Comparison of ENCODE assay signal across 9 mouse cellular contexts in the genomic region with DNA sequence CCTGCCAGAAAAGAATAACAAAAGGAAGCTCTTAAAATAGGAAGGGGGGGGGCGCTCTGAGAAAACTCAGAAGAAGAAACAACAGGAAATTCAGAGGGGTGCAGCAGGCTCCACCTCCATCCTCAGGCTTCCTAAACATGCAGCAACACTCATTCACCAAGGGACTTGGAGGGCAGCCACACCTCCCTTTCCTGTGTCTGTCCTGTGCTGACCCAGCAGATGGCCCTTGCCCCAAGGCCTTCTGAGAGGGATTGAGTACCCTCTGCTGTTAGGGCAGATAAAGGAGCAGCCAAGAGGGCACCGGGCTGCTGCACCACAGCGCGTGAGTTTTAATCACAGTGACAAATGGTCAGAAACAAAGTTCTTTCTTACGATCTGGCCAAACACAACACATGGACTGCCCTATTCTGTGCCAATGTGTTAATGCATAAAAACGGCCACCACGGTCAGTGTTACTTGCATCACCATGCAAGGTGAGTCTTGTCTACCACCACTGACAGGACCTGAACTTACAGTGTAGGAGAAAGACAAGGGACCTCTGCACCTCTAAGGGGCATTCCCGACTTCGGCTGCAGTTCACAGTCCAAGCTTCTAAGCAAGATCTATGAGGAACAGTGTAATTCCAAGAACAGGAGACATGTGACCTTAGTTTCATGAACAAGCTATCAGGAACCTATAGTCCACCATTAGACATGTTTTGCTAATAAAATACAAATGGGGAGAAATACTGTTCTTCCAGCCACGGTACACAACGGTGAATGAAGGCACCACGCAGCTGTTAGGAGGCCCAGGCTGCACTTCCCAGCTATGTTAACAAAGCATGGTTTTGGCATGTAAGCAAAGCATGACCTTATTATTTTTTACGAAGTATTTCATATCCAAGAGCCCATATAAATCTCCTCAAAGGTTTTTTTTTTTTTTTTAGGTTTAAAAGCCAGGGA.
DNase-seq lines count a peak whose midpoint lies in the region; ATAC-seq and TF ChIP-seq lines count a peak whose summit lies in the region.
"Had no signal": no experiment of that assay in that cellular context is flagged by ENCODE, and none has a peak within 500 bp of the region (broad histone marks: within the 10 kb centered on the region; RNA-seq: fewer than 3 reads in every experiment).

No protein-coding gene starts in this region.

- no peak overlapping the region for H3K9ac ChIP-seq in heart, adult 2 months (ENCODE audit: low read depth, low read length)
- H3K9ac ChIP-seq in limb, embryonic 14.5 days (ENCODE audit: low read depth, low read length, severe bottlenecking): no peak overlapping the region

- H3K9me3 ChIP-seq in heart, embryonic 10.5 days: no peaks in the 10 kb centered on the region
- H3K9me3 ChIP-seq in limb, embryonic 14.5 days (ENCODE audit: control insufficient read depth, low read length): no peaks in the 10 kb centered on the region

- TF ChIP-seq POLR2A in heart, adult 2 months (IDR thresholded peaks at IDR 0.05; ENCODE audit: insufficient read depth, low read depth, low read length): no peak
- no peak for TF ChIP-seq POLR2A in limb, embryonic 14.5 days (IDR thresholded peaks at IDR 0.05; ENCODE audit: borderline replicate concordance, extremely low read depth, insufficient read depth, insufficient read length)

- DNase-seq in heart, adult 2 months: peak; percentile 43 to 50
- DNase-seq in heart, embryonic 10.5 days (ENCODE audit: low spot score): no peak
- peak; percentile 23 to 43 for DNase-seq in heart, postnatal 10 days
- DNase-seq in limb, embryonic 14.5 days (ENCODE audit: low spot score): peak; percentile 52
- no peak for DNase-seq in retina, postnatal 1 day
- no peak for DNase-seq in retina, embryonic 14.5 days (ENCODE audit: low spot score)
- DNase-seq in left cerebral cortex, adult 2 months (ENCODE audit: extremely low spot score in 1 of 2, low spot score in 2 of 2): no peak

- no peaks in the 10 kb centered on the region for H3K27me3 ChIP-seq in heart, adult 2 months (ENCODE audit: control insufficient read depth, insufficient read depth, low read length)
- H3K27me3 ChIP-seq in heart, embryonic 10.5 days (ENCODE audit: insufficient read depth, poor library complexity, severe bottlenecking): no peaks in the 10 kb centered on the region
- no peaks in the 10 kb centered on the region for H3K27me3 ChIP-seq in limb, embryonic 14.5 days (ENCODE audit: control insufficient read depth, insufficient read depth, low read length)
- H3K27me3 ChIP-seq: Patski had no signal

- H3K27ac ChIP-seq in heart, adult 2 months: no peak overlapping the region
- H3K27ac ChIP-seq in heart, embryonic 10.5 days: no peak overlapping the region
- H3K27ac ChIP-seq in limb, embryonic 14.5 days (replicated peaks; ENCODE audit: low read depth, low read length): no peak overlapping the region
- no peak overlapping the region for H3K27ac ChIP-seq in left cerebral cortex, adult 2 months

- 53% methylated on average over 13 of the region's 13 CpGs for WGBS in heart, adult 2 months
- WGBS in heart, embryonic 10.5 days: 74% methylated on average over 13 of the region's 13 CpGs
- WGBS in limb, embryonic 14.5 days: 53% methylated on average over 13 of the region's 13 CpGs

- no peak overlapping the region for H3K4me3 ChIP-seq in heart, adult 2 months
- H3K4me3 ChIP-seq in heart, embryonic 10.5 days: no peak overlapping the region
- no peak overlapping the region for H3K4me3 ChIP-seq in limb, embryonic 14.5 days (replicated peaks; ENCODE audit: low read length)
- no peak overlapping the region for H3K4me3 ChIP-seq in left cerebral cortex, adult 2 months

- intact Hi-C loops in heart, adult 2 months (cut with DNase I): no loop called here
- intact Hi-C loops in heart, postnatal 10 days (cut with DNase I): no loop called here
- intact Hi-C loops in left cerebral cortex, adult 2 months (cut with DNase I): no loop called here

- 0 out of 2 replicates have a peak, but pooled peaks have one; percentile 20 for TF ChIP-seq EP300 in heart, adult 2 months (IDR thresholded peaks at IDR 0.05; ENCODE audit: insufficient read depth, low read depth, low read length)

- no peaks in the 10 kb centered on the region for H3K79me2 ChIP-seq in heart, adult 2 months (replicated peaks; ENCODE audit: control insufficient read depth, insufficient read depth, low read length)

- peak; percentile 40 for TF ChIP-seq CTCF in heart, adult 2 months (IDR thresholded peaks at IDR 0.05)
- no peak for TF ChIP-seq CTCF in left cerebral cortex, adult 2 months (IDR thresholded peaks at IDR 0.05)

- peak; percentile 18; the same call in 1 of the 2 replicates for ATAC-seq in common myeloid progenitor, adult 5-6 weeks (replicated peaks; ENCODE audit: low read depth, poor library complexity, severe bottlenecking)
- no peak; the same call in 1 of the 2 replicates for ATAC-seq in limb, embryonic 14.5 days (ENCODE audit: low FRiP score, low read depth)
- ATAC-seq: Patski had no signal

- H3K4me2 ChIP-seq in limb, embryonic 14.5 days (replicated peaks; ENCODE audit: low read depth, low read length, severe bottlenecking): no peak overlapping the region

- H3K4me1 ChIP-seq in heart, adult 2 months (ENCODE audit: control insufficient read depth, insufficient read depth, low read length): peaks cover 10% of the 10 kb centered on the region
- H3K4me1 ChIP-seq in heart, embryonic 10.5 days: peaks cover 9% of the 10 kb centered on the region
- peaks cover 34% of the 10 kb centered on the region for H3K4me1 ChIP-seq in limb, embryonic 14.5 days (ENCODE audit: control insufficient read depth, insufficient read depth, low read length)

- H3K36me3 ChIP-seq in heart, adult 2 months (ENCODE audit: control insufficient read depth, insufficient read depth, low read length): peaks cover 16% of the 10 kb centered on the region
- no peaks in the 10 kb centered on the region for H3K36me3 ChIP-seq in heart, embryonic 10.5 days
- H3K36me3 ChIP-seq in limb, embryonic 14.5 days (ENCODE audit: control insufficient read depth, insufficient read depth, low read length): no peaks in the 10 kb centered on the region

Comparison
In these comparisons a context has a peak if more than half of its experiments do, and no peak if none do; other contexts are left out.
1. DNase-seq: peak in heart, adult 2 months (2 of 2), heart, postnatal 10 days (2 of 2) and limb, embryonic 14.5 days (single experiment); none in heart, embryonic 10.5 days (single experiment), retina, postnatal 1 day (single experiment), retina, embryonic 14.5 days (single experiment) and left cerebral cortex, adult 2 months (0 of 2).